Mouse (Mus musculus) embryonic facial prominence, embryonic 10.5 days (tissue): ENCODE measurements around the gene Edc4. TPM values are rescaled to one million over a fixed set of nuclear protein-coding genes. Genes with fewer than 3 reads are reported as not detected.

Experiments
- DNase-seq: peaks from one replicate; pipeline ENCODE4 v3.0.0-alpha.2; 2017; ENCODE audit warnings: low spot score
- H3K27ac ChIP-seq: fragments of 300-500 bp; sonication (generic); replicated peaks from 2 replicates; pipeline ENCODE4 v1.5.1; 2016; ENCODE audit warnings: mild to moderate bottlenecking
- H3K27me3 ChIP-seq: fragments of 300-500 bp; sonication (generic); replicated peaks from 2 replicates; pipeline ENCODE4 v1.6.1; 2016; ENCODE audit warnings: low read depth, mild to moderate bottlenecking; ENCODE audit not compliant: poor library complexity, severe bottlenecking
- H3K36me3 ChIP-seq: fragments of 300-500 bp; sonication (generic); replicated peaks from 2 replicates; pipeline ENCODE4 v1.6.1; 2016; ENCODE audit warnings: mild to moderate bottlenecking, moderate library complexity
- H3K4me1 ChIP-seq: fragments of 300-500 bp; sonication (generic); 2 replicates; pipeline ENCODE4 v1.6.1; 2016
- H3K4me3 ChIP-seq: fragments of 300-500 bp; sonication (generic); 2 replicates; pipeline ENCODE4 v1.5.1; 2016; ENCODE audit warnings: mild to moderate bottlenecking, moderate library complexity
- H3K9me3 ChIP-seq: fragments of 300-500 bp; sonication (generic); 2 replicates; pipeline ENCODE4 v1.6.1; 2016; ENCODE audit warnings: mild to moderate bottlenecking
- WGBS: fragments of 180-500 bp; shearing (Covaris S2); methylation state at CpG from one replicate; pipeline ENCODE4 v1.1.7; 2016; 5-methylcytosine and 5-hydroxymethylcytosine counted together
- polyA plus RNA-seq: library from polyadenylated mRNA; unstranded; fragments of >200 nt; fragmentation: Nextera tagmentation; extraction: Ambion mirVana; gene quantifications from 2 replicates; pipeline ENCODE4 v1.2.1, GENCODE M21; 2016

Edc4 gene
- polyA plus RNA-seq, 1 experiment from 2014 or later, result 69.8 TPM

DNA sequence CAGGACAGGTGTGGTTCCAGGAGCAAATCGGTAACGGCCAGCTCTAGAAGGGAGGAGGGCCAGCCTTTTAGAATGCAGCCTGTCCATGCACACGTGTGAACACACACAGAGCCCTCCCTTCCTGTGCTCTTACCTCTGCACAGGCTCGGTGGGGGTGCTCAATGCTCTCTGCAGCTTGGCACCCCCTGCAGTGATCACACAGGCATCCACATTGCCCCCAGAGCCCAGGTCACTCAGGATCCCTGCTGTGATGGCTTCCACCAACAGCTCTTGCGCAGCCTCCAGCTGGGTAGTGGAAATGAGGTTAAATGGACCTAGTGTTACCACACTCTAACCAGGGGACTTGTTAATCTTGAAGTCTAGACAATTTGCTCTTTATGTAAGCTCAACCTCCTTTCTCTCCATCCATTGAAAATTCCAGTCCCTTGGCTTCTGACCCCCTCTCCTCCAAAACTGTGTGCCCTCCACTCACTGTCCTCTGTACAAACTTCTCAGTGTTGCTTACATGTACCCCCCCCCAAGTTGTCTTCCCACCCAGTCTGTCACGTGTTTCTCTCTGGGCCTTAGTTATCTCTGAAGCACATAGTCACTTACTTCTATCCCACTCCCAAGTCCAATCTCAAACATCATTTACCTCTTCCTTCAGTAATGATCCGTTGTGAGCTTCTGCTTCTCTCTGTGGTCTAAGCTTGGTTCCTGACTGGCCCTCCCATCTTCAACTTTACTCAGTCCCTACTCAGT lies 55.4 kb downstream of the Edc4 start:
- Histone ChIP-seq H3K4me1 (peaks cover 23% of the 10 kb centered on the region), H3K27ac (peak overlapping the region; percentile 86), H3K27me3 (no peaks in the 10 kb centered on the region), H3K4me3 (peak overlapping the region; percentile 68), H3K9me3 (no peaks in the 10 kb centered on the region), H3K36me3 (peaks cover 40% of the 10 kb centered on the region)
- no peak for DNase-seq
- WGBS, result 29% methylated on average over 7 of the region's 7 CpGs

DNA sequence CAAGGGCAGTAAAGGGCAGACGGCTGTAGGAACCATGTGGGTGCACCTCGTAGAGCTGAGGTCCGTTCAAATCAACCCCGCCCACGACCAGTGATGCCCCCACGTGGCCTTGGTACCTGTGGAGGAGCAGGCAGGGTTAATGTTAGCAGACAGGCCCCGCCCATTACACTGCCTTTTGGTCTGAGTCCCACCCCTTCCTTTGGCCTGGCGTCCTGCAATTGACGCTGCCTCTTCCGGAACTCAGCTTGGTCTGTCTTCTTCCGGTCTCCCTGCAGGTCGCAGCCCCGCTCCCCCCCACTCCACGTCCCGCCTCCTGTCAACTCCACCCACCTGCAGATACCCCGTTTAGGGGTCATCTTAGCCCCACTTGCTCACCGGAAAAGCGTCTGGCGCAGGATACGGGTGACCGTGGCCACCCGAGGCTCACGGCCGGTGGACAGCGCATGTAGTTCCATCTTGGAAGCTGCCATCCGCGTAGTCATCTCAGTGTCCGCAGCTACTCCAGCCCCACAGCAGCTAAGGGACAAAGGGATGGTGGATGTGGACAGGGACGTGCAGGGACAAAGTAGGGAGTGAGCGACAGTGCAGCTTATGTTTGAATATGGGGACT lies 56.3 kb downstream of the Edc4 start:
- peak overlapping the region; percentile 86 for H3K27ac ChIP-seq
- peaks cover 23% of the 10 kb centered on the region for H3K4me1 ChIP-seq
- H3K4me3 ChIP-seq, result peak overlapping the region; percentile 68
- DNase-seq, result peak; percentile 93
- H3K27me3 ChIP-seq, result no peaks in the 10 kb centered on the region
- no peaks in the 10 kb centered on the region for H3K9me3 ChIP-seq
- WGBS, result under 1% methylated on average over 30 of the region's 30 CpGs
- H3K36me3 ChIP-seq, result peaks cover 40% of the 10 kb centered on the region

DNA sequence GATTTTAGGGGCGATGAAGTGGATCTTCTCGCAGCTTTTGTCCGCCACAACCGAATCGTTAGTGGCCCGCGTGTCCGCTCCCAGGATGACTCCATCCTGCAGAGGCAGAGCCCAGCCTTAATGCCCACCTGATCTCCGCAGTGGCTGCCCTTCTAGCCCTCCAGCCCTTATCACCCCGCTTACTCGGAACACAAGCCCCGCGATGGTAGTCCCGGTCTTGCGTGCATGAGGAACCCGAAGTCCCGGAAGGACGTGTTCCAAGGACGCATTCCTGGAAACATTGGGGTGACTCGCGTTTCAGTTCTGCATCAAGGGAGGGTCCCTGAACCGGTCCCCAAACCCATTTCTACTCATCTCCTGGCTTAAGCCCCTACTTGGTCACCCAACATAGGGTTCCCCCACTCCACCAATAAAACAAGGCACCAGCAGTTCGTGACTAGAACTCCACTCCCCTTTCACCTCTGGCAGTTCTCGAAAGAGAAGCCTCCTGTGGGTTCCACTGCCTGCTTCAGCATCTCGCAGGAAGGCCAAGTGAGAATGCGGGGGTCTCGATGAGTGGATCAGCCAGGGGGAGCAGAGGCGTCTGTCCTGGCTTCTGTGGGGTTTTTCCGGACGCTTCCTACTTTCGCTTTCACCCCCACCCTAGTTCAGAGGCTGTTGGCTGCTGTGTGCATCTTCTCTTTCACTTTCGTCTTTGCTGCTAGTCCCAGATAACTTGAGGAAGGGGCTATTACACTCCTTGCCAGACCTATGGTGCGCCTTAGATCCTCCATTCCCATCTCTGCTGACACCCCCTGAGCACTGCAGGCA lies 57.0 kb downstream of the Edc4 start:
- WGBS, result 2% methylated on average over 33 of the region's 33 CpGs

DNA sequence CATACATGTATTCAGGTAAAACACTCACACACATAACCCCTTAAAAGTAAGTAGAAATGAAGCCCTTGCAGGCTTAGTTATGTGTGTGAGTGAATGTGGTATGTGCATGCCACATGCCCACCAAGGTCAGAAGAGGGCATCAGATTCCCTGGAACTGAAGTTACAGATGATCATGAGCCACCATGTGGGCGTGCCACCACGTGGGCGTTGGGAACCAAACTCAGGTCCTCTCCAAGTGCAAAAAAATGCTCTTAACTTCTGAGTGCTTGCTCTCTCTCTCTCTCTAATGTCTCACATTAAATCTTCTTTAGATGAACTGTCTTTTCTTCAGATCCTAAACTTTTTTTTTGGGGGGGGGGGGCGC lies 57.6 kb downstream of the Edc4 start, which contains the start of gene Psmb10:
TSS of gene Psmb10 (minus strand) at position 139 of the 364 bp plus-strand sequence.
- H3K9me3 ChIP-seq, result no peaks in the 10 kb centered on the region
- no peak for DNase-seq
- H3K4me1 ChIP-seq, result peaks cover 23% of the 10 kb centered on the region
- H3K27ac ChIP-seq, result peak within 1 kb of the TSS; percentile 86
- peak within 1 kb of the TSS; percentile 68 for H3K4me3 ChIP-seq
- WGBS, result 36% methylated on average over 4 of the region's 4 CpGs
- H3K36me3 ChIP-seq, result peaks cover 42% of the 10 kb centered on the region
- no peaks in the 10 kb centered on the region for H3K27me3 ChIP-seq

More for the DNA sequence above, 57.0 kb downstream of the Edc4 start:
- Histone ChIP-seq H3K27me3 (no peaks in the 10 kb centered on the region), H3K4me1 (peaks cover 23% of the 10 kb centered on the region), H3K36me3 (peaks cover 40% of the 10 kb centered on the region), H3K4me3 (peak overlapping the region; percentile 68), H3K9me3 (no peaks in the 10 kb centered on the region), H3K27ac (peak overlapping the region; percentile 86)
- DNase-seq, result peak; percentile 43

DNA sequence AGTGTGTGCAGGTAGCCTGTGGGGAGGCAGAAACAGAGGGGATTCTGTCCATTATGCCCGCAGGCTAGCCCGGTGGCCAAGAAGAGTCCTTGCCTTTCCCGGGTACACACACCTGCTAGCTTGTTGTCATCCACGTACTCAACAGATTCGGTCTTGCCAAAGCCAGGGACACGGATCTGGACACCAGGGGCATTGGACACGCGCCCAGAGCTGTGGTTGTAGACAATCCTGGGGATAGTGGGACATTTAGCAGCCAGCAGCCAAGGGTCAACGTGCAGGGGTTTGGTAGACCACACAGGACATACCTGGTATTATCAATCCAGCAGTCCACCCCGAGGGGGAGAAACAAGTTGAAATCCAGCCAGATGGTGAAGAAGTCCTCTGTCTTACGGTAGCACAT lies 61.3 kb downstream of the Edc4 start:
- WGBS, result 95% methylated on average over 11 of the region's 11 CpGs
- peaks cover 74% of the 10 kb centered on the region for H3K36me3 ChIP-seq
- H3K27me3 ChIP-seq, result no peaks in the 10 kb centered on the region
- H3K9me3 ChIP-seq, result no peaks in the 10 kb centered on the region
- H3K27ac ChIP-seq, result no peak overlapping the region
- no peak overlapping the region for H3K4me3 ChIP-seq
- H3K4me1 ChIP-seq, result peaks cover 13% of the 10 kb centered on the region
- no peak for DNase-seq

DNA sequence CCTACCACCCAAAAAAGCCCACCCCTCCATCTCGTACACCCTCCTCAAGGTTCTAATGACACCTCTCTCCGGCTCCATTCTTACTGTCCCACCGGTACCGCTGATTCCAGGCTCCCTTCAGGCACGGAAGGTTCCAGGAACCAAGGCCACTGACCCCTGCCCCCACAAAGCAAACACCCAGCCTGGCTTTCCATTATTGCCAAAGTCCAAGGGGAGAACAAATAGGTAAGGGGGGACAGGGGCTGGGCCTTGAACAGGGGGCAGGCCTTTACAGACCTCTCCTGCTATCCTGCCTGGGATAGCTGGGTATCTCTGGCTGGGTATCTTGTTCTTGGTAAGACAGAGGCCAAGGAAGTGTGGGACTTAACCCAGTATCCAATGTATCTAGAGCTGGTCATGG lies 61.9 kb downstream of the Edc4 start:
- Histone ChIP-seq H3K27ac (no peak overlapping the region), H3K9me3 (no peaks in the 10 kb centered on the region), H3K36me3 (peaks cover 79% of the 10 kb centered on the region), H3K4me3 (no peak overlapping the region), H3K27me3 (no peaks in the 10 kb centered on the region), H3K4me1 (peaks cover 13% of the 10 kb centered on the region)
- 96% methylated on average over 5 of the region's 5 CpGs for WGBS
- DNase-seq, result no peak

DNA sequence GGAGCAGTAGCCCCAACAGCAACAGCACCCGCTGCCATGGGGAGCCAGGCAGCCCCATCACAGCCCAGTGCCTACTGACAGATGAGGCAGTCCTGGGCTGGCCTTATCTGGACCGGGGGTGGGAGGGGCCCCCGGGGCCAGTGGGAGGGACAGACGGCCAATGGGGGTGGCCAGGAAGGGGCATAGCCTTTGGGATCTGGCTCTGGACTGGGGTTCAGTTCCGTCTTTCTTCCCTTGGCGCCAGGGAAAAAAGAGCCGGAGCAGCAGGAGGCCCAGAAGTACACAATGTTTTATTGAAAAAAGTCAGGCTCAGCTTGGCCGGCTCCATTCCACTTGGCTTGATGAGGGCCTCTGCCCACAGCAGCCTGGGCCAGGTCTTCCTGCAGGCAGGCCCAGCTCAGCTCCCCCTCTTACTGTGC lies 62.6 kb downstream of the Edc4 start, which contains the start of gene Lcat:
TSS of gene Lcat (minus strand) at position 62 of the 419 bp plus-strand sequence.
- H3K27me3 ChIP-seq, result no peaks in the 10 kb centered on the region
- H3K9me3 ChIP-seq, result no peaks in the 10 kb centered on the region
- H3K4me1 ChIP-seq, result peaks cover 5% of the 10 kb centered on the region
- H3K27ac ChIP-seq, result no peak within 1 kb of the TSS
- WGBS, result 84% methylated on average over 8 of the region's 8 CpGs
- no peak for DNase-seq
- peaks cover 87% of the 10 kb centered on the region for H3K36me3 ChIP-seq
- H3K4me3 ChIP-seq, result no peak within 1 kb of the TSS

Other genes with a start within 250 kb of the Edc4 start
- gene Ctcf, start 244.3 kb upstream of the Edc4 start, polyA plus RNA-seq, result 136 and 137 TPM in 2 replicates
- 0.59 and 0.64 TPM in 2 replicates for gene Agrp, start 243.5 kb upstream of the Edc4 start, polyA plus RNA-seq
- gene Carmil2, start 194.6 kb upstream of the Edc4 start, polyA plus RNA-seq, result 1.5 TPM in 2 replicates
- 67.7 and 72.6 TPM in 2 replicates for gene Acd, start 179.8 kb upstream of the Edc4 start, polyA plus RNA-seq
- gene Pard6a, start 179.7 kb upstream of the Edc4 start, polyA plus RNA-seq, result 15.1 and 16.8 TPM in 2 replicates
- gene 4933405L10Rik, start 173.2 kb upstream of the Edc4 start, polyA plus RNA-seq, result not detected in 2 replicates
- gene Enkd1, start 172.7 kb upstream of the Edc4 start, polyA plus RNA-seq, result 49.3 and 54.0 TPM in 2 replicates
- 34.7 and 36.6 TPM in 2 replicates for gene Gfod2, start 122.2 kb upstream of the Edc4 start, polyA plus RNA-seq
- 11.4 and 12.1 TPM in 2 replicates for gene Ranbp10, start 53.5 kb upstream of the Edc4 start, polyA plus RNA-seq
- gene Tsnaxip1, start 53.1 kb upstream of the Edc4 start, polyA plus RNA-seq, result 0.19 and 0.40 TPM in 2 replicates
- gene Cenpt, start 27.6 kb upstream of the Edc4 start, polyA plus RNA-seq, result 49.6 and 51.2 TPM in 2 replicates
- gene Thap11, start 25.7 kb upstream of the Edc4 start, polyA plus RNA-seq, result 82.1 and 83.0 TPM in 2 replicates
- 394 and 398 TPM in 2 replicates for gene Nutf2, start 20.3 kb upstream of the Edc4 start, polyA plus RNA-seq
- gene Nrn1l, start 12.7 kb downstream of the Edc4 start, polyA plus RNA-seq, result 0.35 and 0.54 TPM in 2 replicates
- 35.9 and 38.1 TPM in 2 replicates for gene Pskh1, start 19.6 kb downstream of the Edc4 start, polyA plus RNA-seq
- gene Ctrl, start 53.0 kb downstream of the Edc4 start, polyA plus RNA-seq, result 1.9 and 2.2 TPM in 2 replicates
- 30.5 and 36.8 TPM in 2 replicates for gene Psmb10, start 57.6 kb downstream of the Edc4 start, polyA plus RNA-seq
- 1.7 and 2.4 TPM in 2 replicates for gene Lcat, start 62.5 kb downstream of the Edc4 start, polyA plus RNA-seq
- 31.0 and 33.9 TPM in 2 replicates for gene Slc12a4, start 85.2 kb downstream of the Edc4 start, polyA plus RNA-seq
- not detected in 2 replicates for gene Dpep3, start 98.5 kb downstream of the Edc4 start, polyA plus RNA-seq
- 21.0 and 24.9 TPM in 2 replicates for gene Dus2, start 110.5 kb downstream of the Edc4 start, polyA plus RNA-seq
- not detected in 2 replicates for gene Dpep2nb, start 125.1 kb downstream of the Edc4 start, polyA plus RNA-seq
- gene Ddx28, start 131.0 kb downstream of the Edc4 start, polyA plus RNA-seq, result 22.3 and 23.6 TPM in 2 replicates
- 6.8 and 7.3 TPM in 2 replicates for gene Nfatc3, start 178.0 kb downstream of the Edc4 start, polyA plus RNA-seq